Mouse (Mus musculus) stomach, embryonic 15.5 days (tissue): ENCODE measurements around the gene Ahctf1. TPM values are rescaled to one million over a fixed set of nuclear protein-coding genes. Genes with fewer than 3 reads are reported as not detected.
A peak's percentile ranks its signal among the peaks of the same experiment; 100 is the strongest.
"Not testable (repeated sequence)": the region's sequence is repeated elsewhere in the genome, so short reads cannot be mapped to it uniquely, and the experiment has no call there.

Experiments
- ATAC-seq: fragments of 200-750 bp; cut with Nextera tagmentation; 2 replicates; pipeline ENCODE4 v1.8.0; 2017; ENCODE audit warnings: low read depth, moderate number of reproducible peaks, moderate TSS enrichment; ENCODE audit not compliant: insufficient read depth, low FRiP score
- H3K27ac ChIP-seq: fragments of 300-500 bp; sonication (generic); 2 replicates; pipeline ENCODE4 v1.5.1; 2015; ENCODE audit warnings: mild to moderate bottlenecking, inconsistent platforms
- H3K27me3 ChIP-seq: fragments of 300-500 bp; sonication (generic); replicated peaks from 2 replicates; pipeline ENCODE4 v1.6.1; 2015; ENCODE audit warnings: inconsistent platforms
- H3K36me3 ChIP-seq: fragments of 300-500 bp; sonication (generic); 2 replicates; pipeline ENCODE4 v1.6.1; 2015; ENCODE audit warnings: inconsistent platforms
- H3K4me1 ChIP-seq: fragments of 300-500 bp; sonication (generic); 2 replicates; pipeline ENCODE4 v1.6.1; 2015; ENCODE audit warnings: inconsistent platforms
- H3K4me2 ChIP-seq: fragments of 300-500 bp; sonication (generic); 2 replicates; pipeline ENCODE4 v1.6.1; 2015; ENCODE audit warnings: mild to moderate bottlenecking, inconsistent platforms
- H3K4me3 ChIP-seq: fragments of 300-500 bp; sonication (generic); replicated peaks from 2 replicates; pipeline ENCODE4 v1.5.1; 2015; ENCODE audit warnings: inconsistent platforms
- H3K9ac ChIP-seq: fragments of 300-500 bp; sonication (generic); 2 replicates; pipeline ENCODE4 v1.6.1; 2015; ENCODE audit warnings: inconsistent platforms
- H3K9me3 ChIP-seq: fragments of 300-500 bp; sonication (generic); 2 replicates; pipeline ENCODE4 v1.6.1; 2016; ENCODE audit warnings: inconsistent platforms
- WGBS: fragments of 180-500 bp; shearing (Covaris S2); methylation state at CpG from one replicate; pipeline ENCODE4 v1.1.7; 2015; 5-methylcytosine and 5-hydroxymethylcytosine counted together
- polyA plus RNA-seq: library from polyadenylated mRNA; unstranded; fragments of >200 nt; fragmentation: Nextera tagmentation; extraction: Ambion mirVana; gene quantifications from 2 replicates; pipeline ENCODE4 v1.2.1, GENCODE M21; 2015

Ahctf1 gene
- polyA plus RNA-seq, 1 experiment from 2014 or later, result 24.2 TPM

DNA sequence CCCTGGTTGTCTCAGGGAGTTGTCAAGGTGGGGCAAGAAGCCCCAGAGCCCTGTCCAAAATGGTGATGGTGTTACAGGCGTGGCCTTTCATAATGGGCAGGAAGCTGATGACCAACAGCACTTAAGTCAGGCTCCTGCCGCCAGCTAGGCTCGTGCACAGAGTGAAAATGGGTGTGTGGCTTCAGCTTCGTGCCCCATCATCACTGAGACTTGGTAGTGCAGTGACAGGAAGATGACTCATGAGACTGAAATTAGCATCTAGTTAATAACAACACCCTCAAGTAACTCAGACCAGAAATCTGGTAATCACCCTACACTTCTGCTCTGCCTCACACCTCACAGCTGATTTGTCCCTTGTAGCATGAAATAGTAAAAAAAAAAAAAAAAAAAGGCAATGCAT, 25.4 kb upstream of the Ahctf1 start:
- H3K4me3 ChIP-seq, result no peak overlapping the region
- H3K9ac ChIP-seq, result no peak overlapping the region
- no peak overlapping the region for H3K4me2 ChIP-seq
- no peaks in the 10 kb centered on the region for H3K9me3 ChIP-seq
- no peak overlapping the region for H3K27ac ChIP-seq
- no peaks in the 10 kb centered on the region for H3K4me1 ChIP-seq
- WGBS, result 66% methylated on average over 4 of the region's 4 CpGs
- ATAC-seq, result no peak
- no peaks in the 10 kb centered on the region for H3K36me3 ChIP-seq
- no peaks in the 10 kb centered on the region for H3K27me3 ChIP-seq

DNA sequence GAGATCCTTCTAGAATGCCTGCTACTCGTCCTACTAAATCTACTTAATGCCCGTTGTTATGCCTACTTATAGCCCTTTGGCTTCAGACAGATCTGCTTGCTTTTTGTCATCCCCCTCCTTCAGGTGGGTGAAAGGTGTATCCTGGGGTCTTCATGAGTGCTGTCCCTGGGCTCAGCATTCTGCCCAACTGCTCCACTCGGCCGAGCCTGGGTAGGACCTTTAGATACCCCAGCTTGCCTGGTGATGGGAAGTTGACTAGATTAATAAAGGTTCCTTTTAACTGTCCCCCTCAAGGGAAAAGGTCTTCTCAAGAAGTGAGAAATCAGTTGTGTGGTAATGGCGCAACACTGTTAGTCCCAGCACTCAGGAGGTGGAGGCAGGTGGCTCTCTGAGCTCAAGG, 24.6 kb upstream of the Ahctf1 start:
- Histone ChIP-seq H3K4me1 (no peaks in the 10 kb centered on the region), H3K27ac (no peak overlapping the region), H3K9me3 (no peaks in the 10 kb centered on the region), H3K36me3 (no peaks in the 10 kb centered on the region), H3K4me2 (no peak overlapping the region), H3K27me3 (no peaks in the 10 kb centered on the region), H3K9ac (no peak overlapping the region), H3K4me3 (no peak overlapping the region)
- 90% methylated on average over 5 of the region's 5 CpGs for WGBS
- ATAC-seq, result no peak

GRCm38 (mm10) chr1:179824549-179824948, 21.1 kb upstream of the Ahctf1 start:
- H3K36me3 ChIP-seq, result no peaks in the 10 kb centered on the region
- no peak overlapping the region for H3K4me2 ChIP-seq
- 60% methylated on average over 5 of the region's 5 CpGs for WGBS
- H3K9me3 ChIP-seq, result no peaks in the 10 kb centered on the region
- H3K4me3 ChIP-seq, result no peak overlapping the region
- ATAC-seq, result no peak
- no peaks in the 10 kb centered on the region for H3K4me1 ChIP-seq
- no peaks in the 10 kb centered on the region for H3K27me3 ChIP-seq
- no peak overlapping the region for H3K27ac ChIP-seq
- H3K9ac ChIP-seq, result no peak overlapping the region

- not testable (repeated sequence) for ATAC-seq, H3K27me3 ChIP-seq, H3K36me3 ChIP-seq, H3K4me2 ChIP-seq, H3K4me3 ChIP-seq, H3K4me1 ChIP-seq, H3K27ac ChIP-seq, H3K9ac ChIP-seq, H3K9me3 ChIP-seq
- WGBS, result 88% methylated on average over 11 of the region's 11 CpGs
Measured at GRCm38 (mm10) chr1:179818490-179819278, 15.2 kb upstream of the Ahctf1 start.

- no peak overlapping the region for H3K4me2 ChIP-seq
- no peak overlapping the region for H3K9ac ChIP-seq
- no peak for ATAC-seq
- no peak overlapping the region for H3K4me3 ChIP-seq
- no peak overlapping the region for H3K27ac ChIP-seq
- 87% methylated on average over 2 of the region's 2 CpGs for WGBS
- H3K4me1 ChIP-seq, result no peaks in the 10 kb centered on the region
- no peaks in the 10 kb centered on the region for H3K9me3 ChIP-seq
- H3K27me3 ChIP-seq, result no peaks in the 10 kb centered on the region
- H3K36me3 ChIP-seq, result no peaks in the 10 kb centered on the region
Measured at GRCm38 (mm10) chr1:179814616-179815015, 11.1 kb upstream of the Ahctf1 start.

- Histone ChIP-seq H3K4me3 (no peak overlapping the region), H3K36me3 (no peaks in the 10 kb centered on the region), H3K27me3 (no peaks in the 10 kb centered on the region), H3K27ac (no peak overlapping the region), H3K9ac (no peak overlapping the region), H3K4me2 (no peak overlapping the region), H3K9me3 (no peaks in the 10 kb centered on the region), H3K4me1 (no peaks in the 10 kb centered on the region)
- ATAC-seq, result peak; percentile 56; the same call in 1 of the 2 replicates
- 44% methylated on average over 2 of the region's 2 CpGs for WGBS
Measured at GRCm38 (mm10) chr1:179813385-179813784, 9.9 kb upstream of the Ahctf1 start.

DNA sequence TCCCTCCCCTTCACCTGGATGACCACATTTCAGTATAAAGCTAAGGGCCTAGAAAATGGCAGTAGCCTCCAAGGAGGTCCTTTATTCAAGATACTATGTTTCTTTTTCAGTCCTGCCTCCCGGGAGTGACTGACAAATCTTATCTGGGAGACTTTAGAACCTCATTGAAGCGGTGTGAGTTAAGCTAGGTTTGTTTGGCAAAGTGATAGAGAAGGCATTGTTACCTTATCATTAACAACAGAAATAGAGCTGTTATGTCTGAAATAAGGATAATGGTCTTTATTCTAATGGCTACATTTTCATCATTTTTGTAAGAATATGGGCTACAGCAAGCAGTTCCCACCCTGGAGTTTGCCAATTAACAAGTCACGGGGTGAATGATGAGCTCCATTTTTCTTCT, 4.8 kb upstream of the Ahctf1 start:
- Histone ChIP-seq H3K9ac (no peak overlapping the region), H3K4me3 (no peak overlapping the region), H3K4me2 (no peak overlapping the region), H3K36me3 (no peaks in the 10 kb centered on the region), H3K9me3 (no peaks in the 10 kb centered on the region), H3K27ac (no peak overlapping the region), H3K4me1 (no peaks in the 10 kb centered on the region), H3K27me3 (no peaks in the 10 kb centered on the region)
- ATAC-seq, result no peak
- 59% methylated on average over 3 of the region's 3 CpGs for WGBS

GRCm38 (mm10) chr1:179807468-179807867, 4.0 kb upstream of the Ahctf1 start:
- no peaks in the 10 kb centered on the region for H3K36me3 ChIP-seq
- H3K9ac ChIP-seq, result no peak overlapping the region
- no peak overlapping the region for H3K4me2 ChIP-seq
- no peaks in the 10 kb centered on the region for H3K4me1 ChIP-seq
- H3K27ac ChIP-seq, result no peak overlapping the region
- WGBS, result 74% methylated on average over 4 of the region's 4 CpGs
- H3K9me3 ChIP-seq, result no peaks in the 10 kb centered on the region
- no peak for ATAC-seq
- no peaks in the 10 kb centered on the region for H3K27me3 ChIP-seq
- no peak overlapping the region for H3K4me3 ChIP-seq

GRCm38 (mm10) chr1:179805751-179806150, 2.3 kb upstream of the Ahctf1 start:
- Histone ChIP-seq H3K27me3 (no peaks in the 10 kb centered on the region), H3K9me3 (no peaks in the 10 kb centered on the region), H3K4me1 (peaks cover 5% of the 10 kb centered on the region; the same call in 1 of the 2 replicates), H3K36me3 (no peaks in the 10 kb centered on the region), H3K27ac (no peak overlapping the region), H3K4me3 (no peak overlapping the region), H3K4me2 (no peak overlapping the region), H3K9ac (no peak overlapping the region)
- no peak for ATAC-seq
- 75% methylated on average over 5 of the region's 5 CpGs for WGBS

GRCm38 (mm10) chr1:179804140-179804881, 831 bp upstream of the Ahctf1 start:
- H3K36me3 ChIP-seq, result no peaks in the 10 kb centered on the region
- peak overlapping the region; percentile 64 for H3K4me2 ChIP-seq
- peak overlapping the region; percentile 99 for H3K27ac ChIP-seq
- no peak for ATAC-seq
- H3K9ac ChIP-seq, result 0 out of 2 replicates have a peak overlapping the region, but pooled peaks have one; percentile 16
- peak overlapping the region; percentile 67 for H3K4me3 ChIP-seq
- peaks cover 5% of the 10 kb centered on the region; the same call in 1 of the 2 replicates for H3K4me1 ChIP-seq
- H3K9me3 ChIP-seq, result no peaks in the 10 kb centered on the region
- 30% methylated on average over 11 of the region's 11 CpGs for WGBS
- H3K27me3 ChIP-seq, result no peaks in the 10 kb centered on the region

DNA sequence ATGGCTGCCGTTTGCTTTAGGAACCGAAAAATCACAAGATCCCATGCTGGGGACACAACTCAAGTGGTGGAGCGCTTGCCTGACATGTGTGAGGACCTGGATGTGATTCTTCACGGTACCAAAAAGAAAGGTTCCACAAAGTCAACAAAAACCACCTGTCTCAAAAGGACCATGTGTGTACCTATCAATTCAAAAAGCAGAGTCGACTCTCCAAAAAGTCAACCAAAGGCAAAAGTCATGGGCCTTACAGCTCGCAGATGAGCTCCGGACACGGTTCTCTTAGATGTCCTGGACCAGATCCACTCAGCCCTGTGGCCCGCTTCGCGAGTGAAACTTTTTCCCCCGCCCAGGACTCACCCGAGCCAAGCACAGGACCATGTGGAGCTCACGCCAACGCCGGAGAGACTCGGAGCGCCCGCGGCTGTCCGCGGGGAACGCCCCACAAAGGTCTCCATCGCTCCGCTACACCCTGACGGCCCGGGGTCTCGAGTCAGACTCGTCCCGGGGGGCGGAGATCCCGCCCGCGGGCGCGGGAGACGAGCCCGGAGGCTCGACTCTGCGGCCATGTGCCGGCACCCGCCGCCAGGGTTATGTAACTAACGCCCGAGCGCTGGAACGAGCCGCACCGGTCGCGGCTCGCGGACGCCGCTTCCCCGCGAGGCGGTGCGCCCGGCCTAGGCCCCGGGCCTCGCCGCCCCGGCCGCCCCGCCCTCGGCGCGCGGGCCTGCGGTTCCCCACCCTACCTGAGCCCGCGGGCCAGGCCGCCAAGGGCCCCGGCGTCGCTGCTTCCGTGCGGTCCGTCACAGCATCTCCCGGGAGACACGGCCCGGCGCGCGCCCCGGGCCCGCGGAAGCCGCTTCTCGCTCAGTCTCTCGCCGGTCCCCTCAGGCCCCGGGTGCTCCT, 619 bp downstream of the Ahctf1 start, which contains the start of gene Gm10518:
Gene Gm10518 (plus strand): TSS at position 767 of the 903 bp plus-strand sequence.
- H3K9me3 ChIP-seq, result no peaks in the 10 kb centered on the region
- peak within 1 kb of the TSS; percentile 64 for H3K4me2 ChIP-seq
- peaks cover 5% of the 10 kb centered on the region; the same call in 1 of the 2 replicates for H3K36me3 ChIP-seq
- no peaks in the 10 kb centered on the region for H3K27me3 ChIP-seq
- peaks cover 5% of the 10 kb centered on the region; the same call in 1 of the 2 replicates for H3K4me1 ChIP-seq
- H3K4me3 ChIP-seq, result peak within 1 kb of the TSS; percentile 67
- ATAC-seq, result peak; percentile 52
- H3K27ac ChIP-seq, result peak within 1 kb of the TSS; percentile 99
- under 1% methylated on average over 87 of the region's 94 CpGs for WGBS
- H3K9ac ChIP-seq, result peak within 1 kb of the TSS; percentile 84
